8 mouse cellular contexts compared by ENCODE assay signal in genomic region chr10:41893433-41894411, GRCm38 (mm10).
DNase-seq lines count a peak whose midpoint lies in the region; ATAC-seq and TF ChIP-seq lines count a peak whose summit lies in the region.

No protein-coding gene starts in this region.

- TF ChIP-seq CTCF in CH12.LX (conservative IDR thresholded peaks at IDR 0.05 in 1 of 2, IDR thresholded peaks at IDR 0.05 in 1 of 2; ENCODE audit: low read depth in 2 of 2, low read length in 2 of 2) = no peak
- no peak for TF ChIP-seq CTCF in small intestine, adult 2 months (IDR thresholded peaks at IDR 0.05; ENCODE audit: extremely low read depth, insufficient read length, insufficient replicate concordance, low read depth, low read length)

- TF ChIP-seq RAD21 in CH12.LX (IDR thresholded peaks at IDR 0.05; ENCODE audit: low read depth, low read length) = no peak; the same call in 1 of the 2 replicates

- no peak for TF ChIP-seq POLR2A in CH12.LX (IDR thresholded peaks at IDR 0.05; ENCODE audit: low read depth, low read length)
- no peak for TF ChIP-seq POLR2A in small intestine, adult 2 months (IDR thresholded peaks at IDR 0.05; ENCODE audit: low read depth, low read length)

- peaks cover 8% of the 10 kb centered on the region; the same call in 1 of the 2 replicates for H3K36me3 ChIP-seq in kidney, embryonic 14.5 days (ENCODE audit: control insufficient read depth, insufficient read depth, low read length)
- peaks cover 6 to 25% of the 10 kb centered on the region in 2 experiments for H3K36me3 ChIP-seq in CH12.LX (replicated peaks in 1 of 2; ENCODE audit: control insufficient read depth in 1 of 2, insufficient read depth in 1 of 2, low read length in 1 of 2)
- peaks cover 6% of the 10 kb centered on the region for H3K36me3 ChIP-seq in intestine, embryonic 16.5 days (ENCODE audit: control insufficient read depth, insufficient read depth, low read length)
- H3K36me3 ChIP-seq in small intestine, adult 2 months (ENCODE audit: control insufficient read depth, insufficient read depth, low read length) = peaks cover 25% of the 10 kb centered on the region

- no peak overlapping the region for H3K4me3 ChIP-seq in kidney, embryonic 14.5 days (ENCODE audit: low read length)
- H3K4me3 ChIP-seq in CH12.LX (replicated peaks in 1 of 3; ENCODE audit: low read depth in 2 of 3, low read length in 2 of 3, poor library complexity in 1 of 3) = no peak overlapping the region
- no peak overlapping the region for H3K4me3 ChIP-seq in intestine, embryonic 16.5 days (ENCODE audit: low read length)
- no peak overlapping the region for H3K4me3 ChIP-seq in small intestine, adult 2 months (ENCODE audit: low read depth, low read length)

- dilution Hi-C loops in CH12.LX (cut with MboI; ENCODE audit: extremely low pct_ligation_motif_present, extremely low pct_unique_long_range_greater_than_20kb, low sequenced_read_pairs) = no loop called here

- H3K4me2 ChIP-seq in kidney, embryonic 14.5 days (replicated peaks; ENCODE audit: low read depth, low read length) = no peak overlapping the region
- peak overlapping the region; percentile 37 for H3K4me2 ChIP-seq in CH12.LX (ENCODE audit: insufficient read depth, low read depth, poor library complexity, severe bottlenecking)
- H3K4me2 ChIP-seq in intestine, embryonic 16.5 days (ENCODE audit: low read depth, low read length) = no peak overlapping the region

- H3K79me2 ChIP-seq in CH12.LX (replicated peaks; ENCODE audit: control insufficient read depth, extremely low read depth, insufficient read depth, poor library complexity, severe bottlenecking) = peaks cover 4% of the 10 kb centered on the region; the same call in 1 of the 2 replicates

- in situ Hi-C loops in CH12.LX (cut with MboI; ENCODE audit: low pct_ligation_motif_present, low pct_unique_long_range_greater_than_20kb, low sequenced_read_pairs) = no loop called here

- peaks cover 10% of the 10 kb centered on the region for H3K4me1 ChIP-seq in kidney, embryonic 14.5 days (ENCODE audit: control insufficient read depth, insufficient read depth, low read length)
- H3K4me1 ChIP-seq in CH12.LX (ENCODE audit: control insufficient read depth in 1 of 2, insufficient read depth in 2 of 2) = peaks cover 15 to 71% of the 10 kb centered on the region in 2 experiments; a peak in 3 of 4 replicates
- peaks cover 26% of the 10 kb centered on the region for H3K4me1 ChIP-seq in intestine, embryonic 16.5 days (ENCODE audit: control insufficient read depth, insufficient read depth, low read length)
- H3K4me1 ChIP-seq in small intestine, adult 2 months (ENCODE audit: control insufficient read depth, insufficient read depth, insufficient read length, low read length) = peaks cover 18% of the 10 kb centered on the region

- H3K27ac ChIP-seq in kidney, embryonic 14.5 days (ENCODE audit: low read depth, low read length) = no peak overlapping the region
- H3K27ac ChIP-seq in CH12.LX (ENCODE audit: insufficient read depth, low read depth) = peak overlapping the region; percentile 38; the same call in 1 of the 2 replicates
- 0 out of 2 replicates have a peak overlapping the region, but pooled peaks have one; percentile 7 for H3K27ac ChIP-seq in intestine, embryonic 16.5 days (ENCODE audit: low read length)
- peak overlapping the region; percentile 78 for H3K27ac ChIP-seq in small intestine, adult 2 months (ENCODE audit: insufficient read depth, low read depth, low read length)

- no peaks in the 10 kb centered on the region for H3K27me3 ChIP-seq in kidney, embryonic 14.5 days (ENCODE audit: control insufficient read depth, insufficient read depth, low read length)
- no peaks in the 10 kb centered on the region for H3K27me3 ChIP-seq in CH12.LX (replicated peaks)
- no peaks in the 10 kb centered on the region for H3K27me3 ChIP-seq in intestine, embryonic 16.5 days (replicated peaks; ENCODE audit: control insufficient read depth, insufficient read depth, low read length)
- H3K27me3 ChIP-seq in small intestine, adult 2 months (ENCODE audit: control insufficient read depth, insufficient read depth, low read length) = no peaks in the 10 kb centered on the region

- WGBS in kidney, embryonic 14.5 days = 45% methylated on average over 4 of the region's 4 CpGs
- WGBS in intestine, embryonic 16.5 days = 42% methylated on average over 4 of the region's 4 CpGs
- WGBS in small intestine, adult 2 months = 20% methylated on average over 4 of the region's 4 CpGs

- no peaks in the 10 kb centered on the region for H3K9me3 ChIP-seq in kidney, embryonic 14.5 days (ENCODE audit: control insufficient read depth, low read length)
- peaks cover 7% of the 10 kb centered on the region for H3K9me3 ChIP-seq in CH12.LX (replicated peaks; ENCODE audit: low read length)
- H3K9me3 ChIP-seq in intestine, embryonic 16.5 days (ENCODE audit: control insufficient read depth, low read length) = no peaks in the 10 kb centered on the region

- H3K9ac ChIP-seq in kidney, embryonic 14.5 days (ENCODE audit: low read depth, low read length) = no peak overlapping the region
- no peak overlapping the region for H3K9ac ChIP-seq in CH12.LX (ENCODE audit: insufficient read depth, low read depth)
- no peak overlapping the region for H3K9ac ChIP-seq in intestine, embryonic 16.5 days (ENCODE audit: low read depth, low read length)

- TF ChIP-seq EP300 in CH12.LX (IDR thresholded peaks at IDR 0.05; ENCODE audit: low read length) = peak; percentile 93

- peak; percentile 43 for DNase-seq in kidney, postnatal 14 days
- DNase-seq in CH12.LX (ENCODE audit: extremely low read depth) = peak; percentile 89
- peak; percentile 62 for DNase-seq in forelimb bud, embryonic 11.5 days (ENCODE audit: low read depth, low spot score)
- no peak for DNase-seq in cerebellum, postnatal 14 days
- DNase-seq in cerebellum, postnatal 10 days = no peak

- no peak for ATAC-seq in kidney, embryonic 14.5 days (ENCODE audit: low FRiP score, low TSS enrichment)
- ATAC-seq in intestine, embryonic 16.5 days = no peak

TF ChIP-seq in CH12.LX, 34 proteins besides CTCF, POLR2A, EP300 and RAD21:
- TF ChIP-seq NELFE (IDR thresholded peaks at IDR 0.05; ENCODE audit: low read depth, low read length) = no peak
- TF ChIP-seq KAT2A (IDR thresholded peaks at IDR 0.05; ENCODE audit: insufficient replicate concordance, low read length) = no peak
- TF ChIP-seq HCFC1 (IDR thresholded peaks at IDR 0.05; ENCODE audit: low read depth, low read length) = no peak
- peak; percentile 65; the same call in 1 of the 2 replicates for TF ChIP-seq TCF12 (IDR thresholded peaks at IDR 0.05; ENCODE audit: low read depth, low read length)
- peak; percentile 74 for TF ChIP-seq JUND (conservative IDR thresholded peaks at IDR 0.05; ENCODE audit: low read depth, low read length)
- peak; percentile 89 for TF ChIP-seq MAFK (IDR thresholded peaks at IDR 0.05; ENCODE audit: insufficient replicate concordance, low read length)
- TF ChIP-seq USF2 (conservative IDR thresholded peaks at IDR 0.05; ENCODE audit: low read depth, low read length) = no peak
- TF ChIP-seq GABPA (IDR thresholded peaks at IDR 0.05; ENCODE audit: insufficient replicate concordance, low read depth, low read length) = no peak
- peak; percentile 61; the same call in 1 of the 2 replicates for TF ChIP-seq TBP (conservative IDR thresholded peaks at IDR 0.05; ENCODE audit: low read depth, low read length)
- TF ChIP-seq SMC3 (IDR thresholded peaks at IDR 0.05; ENCODE audit: low read depth, low read length) = peak; percentile 16
- TF ChIP-seq MYC (IDR thresholded peaks at IDR 0.05; ENCODE audit: low read depth, low read length) = peak; percentile 33; the same call in 1 of the 2 replicates
- no peak for TF ChIP-seq USF1 (IDR thresholded peaks at IDR 0.05; ENCODE audit: low read depth, low read length)
- peak; percentile 97 for TF ChIP-seq MEF2A (IDR thresholded peaks at IDR 0.05; ENCODE audit: borderline replicate concordance, low read depth, low read length)
- peak; percentile 93 for TF ChIP-seq IRF4 (IDR thresholded peaks at IDR 0.05; ENCODE audit: low read depth, low read length)
- TF ChIP-seq NRF1 (IDR thresholded peaks at IDR 0.05; ENCODE audit: low read depth, low read length) = no peak
- 0 out of 2 replicates have a peak, but pooled peaks have one; percentile 25 for TF ChIP-seq MAZ (IDR thresholded peaks at IDR 0.05; ENCODE audit: low read depth, low read length)
- TF ChIP-seq RCOR1 (conservative IDR thresholded peaks at IDR 0.05; ENCODE audit: low read depth, low read length) = no peak; the same call in none of the 2 replicates
- no peak for TF ChIP-seq UBTF (IDR thresholded peaks at IDR 0.05; ENCODE audit: low read depth, low read length)
- peak; percentile 21; the same call in 1 of the 2 replicates for TF ChIP-seq ZNF384 (IDR thresholded peaks at IDR 0.05; ENCODE audit: low read depth, low read length)
- 0 out of 2 replicates have a peak, but pooled peaks have one; percentile 55 for TF ChIP-seq E2F4 (IDR thresholded peaks at IDR 0.05; ENCODE audit: insufficient replicate concordance, low read depth, low read length)
- peak; percentile 86 for TF ChIP-seq ETS1 (conservative IDR thresholded peaks at IDR 0.05; ENCODE audit: low read depth, low read length)
- peak; percentile 28; the same call in 1 of the 2 replicates for TF ChIP-seq SIN3A (IDR thresholded peaks at IDR 0.05; ENCODE audit: low read length)
- no peak for TF ChIP-seq MXI1 (IDR thresholded peaks at IDR 0.05; ENCODE audit: low read depth, low read length)
- TF ChIP-seq CHD1 (IDR thresholded peaks at IDR 0.05; ENCODE audit: low read depth, low read length) = no peak
- TF ChIP-seq JUN (IDR thresholded peaks at IDR 0.05; ENCODE audit: insufficient read depth, low read depth, low read length) = peak; percentile 64
- TF ChIP-seq POLR2AphosphoS2 (IDR thresholded peaks at IDR 0.05; ENCODE audit: low read depth, low read length) = no peak
- no peak for TF ChIP-seq ELF1 (IDR thresholded peaks at IDR 0.05; ENCODE audit: low read depth, low read length)
- TF ChIP-seq ZC3H11A (IDR thresholded peaks at IDR 0.05; ENCODE audit: low read depth, low read length) = no peak
- no peak for TF ChIP-seq ZMIZ1 (IDR thresholded peaks at IDR 0.05; ENCODE audit: low read depth, low read length)
- 0 out of 2 replicates have a peak, but pooled peaks have one; percentile 42 for TF ChIP-seq CHD2 (IDR thresholded peaks at IDR 0.05; ENCODE audit: low read length)
- peak; percentile 91 for TF ChIP-seq BHLHE40 (IDR thresholded peaks at IDR 0.05; ENCODE audit: low read depth, low read length)
- peak; percentile 62; the same call in 1 of the 2 replicates for TF ChIP-seq MAX (IDR thresholded peaks at IDR 0.05; ENCODE audit: low read length)
- TF ChIP-seq ZKSCAN1 (IDR thresholded peaks at IDR 0.05; ENCODE audit: borderline replicate concordance, low read depth, low read length) = no peak; the same call in 1 of the 2 replicates
- no peak for TF ChIP-seq PAX5 (IDR thresholded peaks at IDR 0.05; ENCODE audit: low read length)

Comparison
In these comparisons a context has a peak if more than half of its experiments do, and no peak if none do; other contexts are left out.
1. DNase-seq: peak in kidney, postnatal 14 days (single experiment), CH12.LX (single experiment) and forelimb bud, embryonic 11.5 days (single experiment); none in cerebellum, postnatal 14 days (0 of 2) and cerebellum, postnatal 10 days (0 of 2).